Mouse (Mus musculus): ENCODE results near the gene Acta2.

GRCm38 (mm10) chr19:34193683-34194082, 61.7 kb downstream of the Acta2 start:
- TF ChIP-seq CTCF (IDR thresholded peaks at IDR 0.05; ENCODE audit: extremely low read depth, insufficient read depth, insufficient read length, insufficient replicate concordance) = no peak
- no peak for TF ChIP-seq POLR2A (IDR thresholded peaks at IDR 0.05; ENCODE audit: low read depth, low read length)

Measured in spleen, adult 2 months (tissue).